ENCODE assay signal across 13 mouse cellular contexts in genomic region chr9:50900026-50900920, GRCm38 (mm10). TPM values are rescaled to one million over a fixed set of nuclear protein-coding genes. Genes with fewer than 3 reads are reported as not detected.
A peak's percentile ranks its signal among the peaks of the same experiment; 100 is the strongest.
DNase-seq lines count a peak whose midpoint lies in the region; ATAC-seq and TF ChIP-seq lines count a peak whose summit lies in the region.
"Had no signal": no experiment of that assay in that cellular context is flagged by ENCODE, and none has a peak within 500 bp of the region (broad histone marks: within the 10 kb centered on the region; RNA-seq: fewer than 3 reads in every experiment).

No protein-coding gene starts in this region.

- peaks cover 11% of the 10 kb centered on the region for H3K4me1 ChIP-seq in forebrain, embryonic 13.5 days
- H3K4me1 ChIP-seq in forebrain, embryonic 12.5 days = no peaks in the 10 kb centered on the region
- H3K4me1 ChIP-seq in lung, embryonic 16.5 days (replicated peaks; ENCODE audit: control insufficient read depth, insufficient read depth, low read length) = no peaks in the 10 kb centered on the region

- 49% methylated on average over 7 of the region's 7 CpGs for WGBS in forebrain, embryonic 13.5 days
- WGBS in forebrain, embryonic 12.5 days = 65% methylated on average over 7 of the region's 7 CpGs
- WGBS in lung, embryonic 16.5 days = 67% methylated on average over 7 of the region's 7 CpGs

- H3K36me3 ChIP-seq in forebrain, embryonic 13.5 days (ENCODE audit: poor library complexity, severe bottlenecking) = peaks cover 41% of the 10 kb centered on the region
- peaks cover 32% of the 10 kb centered on the region for H3K36me3 ChIP-seq in forebrain, embryonic 12.5 days (replicated peaks)
- peaks cover 14% of the 10 kb centered on the region; the same call in 1 of the 2 replicates for H3K36me3 ChIP-seq in lung, embryonic 16.5 days (ENCODE audit: control insufficient read depth, insufficient read depth, low read length)
- H3K36me3 ChIP-seq in myocyte (ENCODE audit: control insufficient read depth, insufficient read depth) = peaks cover 9% of the 10 kb centered on the region

- no peaks in the 10 kb centered on the region for H3K27me3 ChIP-seq in forebrain, embryonic 13.5 days
- no peaks in the 10 kb centered on the region for H3K27me3 ChIP-seq in forebrain, embryonic 12.5 days
- no peaks in the 10 kb centered on the region for H3K27me3 ChIP-seq in lung, embryonic 16.5 days (ENCODE audit: control insufficient read depth, insufficient read depth, low read depth, low read length)
- no peaks in the 10 kb centered on the region for H3K27me3 ChIP-seq in myocyte (ENCODE audit: control insufficient read depth, insufficient read depth, insufficient read length)

- no peak overlapping the region for H3K27ac ChIP-seq in forebrain, embryonic 13.5 days
- no peak overlapping the region for H3K27ac ChIP-seq in forebrain, embryonic 12.5 days
- H3K27ac ChIP-seq in lung, embryonic 16.5 days (ENCODE audit: low read length) = no peak overlapping the region

- ATAC-seq in forebrain, embryonic 13.5 days = peak; percentile 72
- ATAC-seq in forebrain, embryonic 12.5 days (ENCODE audit: low FRiP score) = no peak
- ATAC-seq in lung, embryonic 16.5 days (ENCODE audit: low read depth) = peak; percentile 70; the same call in 1 of the 2 replicates
- ATAC-seq: hindbrain, embryonic 16.5 days had no signal

- H3K4me2 ChIP-seq in forebrain, embryonic 13.5 days = no peak overlapping the region
- no peak overlapping the region for H3K4me2 ChIP-seq in forebrain, embryonic 12.5 days
- H3K4me2 ChIP-seq in lung, embryonic 16.5 days (ENCODE audit: low read depth, low read length) = no peak overlapping the region
- H3K4me2 ChIP-seq in myocyte (ENCODE audit: low read depth) = peak overlapping the region; percentile 89

- H3K4me3 ChIP-seq in forebrain, embryonic 13.5 days = no peak overlapping the region
- no peak overlapping the region for H3K4me3 ChIP-seq in forebrain, embryonic 12.5 days (replicated peaks)
- H3K4me3 ChIP-seq in lung, embryonic 16.5 days (ENCODE audit: low read length) = no peak overlapping the region
- no peak overlapping the region for H3K4me3 ChIP-seq in myocyte

- TF ChIP-seq POLR2A in myocyte (IDR thresholded peaks at IDR 0.05; ENCODE audit: insufficient read length, low read depth) = no peak

- DNase-seq in lung, postnatal 25 days (ENCODE audit: low spot score) = no peak
- peak; percentile 11 for DNase-seq in forelimb bud, embryonic 11.5 days (ENCODE audit: low read depth, low spot score)
- DNase-seq in adrenal gland, adult (ENCODE audit: inconsistent age in 2 of 2, low spot score in 1 of 2) = no peak
- no peak for DNase-seq in left cerebral cortex, adult 9 months (ENCODE audit: low spot score in 2 of 2)
- DNase-seq: B cell, adult 2 months; kidney, postnatal 25 days; lung, postnatal 10 days; retina, postnatal 1 day had no signal

- H3K79me2 ChIP-seq in myocyte (ENCODE audit: control insufficient read depth, insufficient read depth) = no peaks in the 10 kb centered on the region

- no peak overlapping the region for H3K9ac ChIP-seq in forebrain, embryonic 13.5 days
- H3K9ac ChIP-seq in forebrain, embryonic 12.5 days = no peak overlapping the region
- H3K9ac ChIP-seq in lung, embryonic 16.5 days (ENCODE audit: low read length) = no peak overlapping the region

- no peak overlapping the region for H3ac ChIP-seq in myocyte (ENCODE audit: control insufficient read depth, insufficient read length)

- H3K9me3 ChIP-seq in forebrain, embryonic 13.5 days (replicated peaks) = no peaks in the 10 kb centered on the region
- no peaks in the 10 kb centered on the region for H3K9me3 ChIP-seq in forebrain, embryonic 12.5 days
- no peaks in the 10 kb centered on the region for H3K9me3 ChIP-seq in lung, embryonic 16.5 days (ENCODE audit: control insufficient read depth, low read length)

TF ChIP-seq in myocyte, 11 proteins besides CTCF, POLR2A, EP300 and RAD21:
- TF ChIP-seq E2F4 (IDR thresholded peaks at IDR 0.05; ENCODE audit: insufficient read depth) (no peak), POLR2AphosphoS2 (IDR thresholded peaks at IDR 0.05; ENCODE audit: insufficient read length, low read depth) (no peak), TCF3 (IDR thresholded peaks at IDR 0.05; ENCODE audit: insufficient read length, low read depth) (no peak), CEBPB (IDR thresholded peaks at IDR 0.05; ENCODE audit: insufficient read depth, poor library complexity, severe bottlenecking) (no peak), MYOG (IDR thresholded peaks at IDR 0.05; ENCODE audit: control insufficient read depth in 1 of 3, insufficient read depth in 1 of 3, insufficient read length in 2 of 3, low read depth in 2 of 3) (no peak), SRF (IDR thresholded peaks at IDR 0.05; ENCODE audit: control insufficient read depth, insufficient read length, low read depth) (no peak), USF1 (IDR thresholded peaks at IDR 0.05; ENCODE audit: low read depth) (no peak), MAX (IDR thresholded peaks at IDR 0.05; ENCODE audit: low read depth) (no peak), TCF12 (IDR thresholded peaks at IDR 0.05; ENCODE audit: insufficient read depth, poor library complexity, severe bottlenecking) (no peak), MYOD1 (IDR thresholded peaks at IDR 0.05; ENCODE audit: control insufficient read depth in 1 of 3, insufficient read length in 2 of 3, low read depth in 2 of 3) (no peak), REST (IDR thresholded peaks at IDR 0.05; ENCODE audit: insufficient read depth, insufficient read length) (no peak)

RNA-seq across cellular contexts. Expression of gene Ppp2r1b, which starts 55.2 kb away (rescaled TPM):
- 86.3 and 89.7 TPM in 2 replicates for polyA plus RNA-seq in forebrain, embryonic 13.5 days (2015; fragmentation: Nextera tagmentation; extraction: Ambion mirVana)
- polyA plus RNA-seq in forebrain, embryonic 12.5 days (2016; fragmentation: Nextera tagmentation; extraction: Ambion mirVana) = 109 and 112 TPM in 2 replicates
- polyA plus RNA-seq in lung, embryonic 16.5 days (2015; fragmentation: Nextera tagmentation; extraction: Ambion mirVana) = 58.9 and 60.3 TPM in 2 replicates
- polyA plus RNA-seq in myocyte (2012; fragmentation: generic; extraction: Trizol) = 12.9 TPM
